Mouse (Mus musculus): ENCODE measurements around the gene Wnt6. TPM values are rescaled to one million over a fixed set of nuclear protein-coding genes. Genes with fewer than 3 reads are reported as not detected.
"Not testable (repeated sequence)": the region's sequence is repeated elsewhere in the genome, so short reads cannot be mapped to it uniquely, and the experiment has no call there.

Gene Wnt6
- total RNA-seq, 2 experiments from 2014 or later, result 0.21 TPM; not detected in 1

GRCm38 (mm10) chr1:74805340-74805835, 33.7 kb downstream of the Wnt6 start:
- no peak for ATAC-seq (replicated peaks; ENCODE audit: poor library complexity, severe bottlenecking)

- ATAC-seq (replicated peaks; ENCODE audit: poor library complexity, severe bottlenecking), result no peak
Measured at GRCm38 (mm10) chr1:74805843-74806242, 34.2 kb downstream of the Wnt6 start.

DNA sequence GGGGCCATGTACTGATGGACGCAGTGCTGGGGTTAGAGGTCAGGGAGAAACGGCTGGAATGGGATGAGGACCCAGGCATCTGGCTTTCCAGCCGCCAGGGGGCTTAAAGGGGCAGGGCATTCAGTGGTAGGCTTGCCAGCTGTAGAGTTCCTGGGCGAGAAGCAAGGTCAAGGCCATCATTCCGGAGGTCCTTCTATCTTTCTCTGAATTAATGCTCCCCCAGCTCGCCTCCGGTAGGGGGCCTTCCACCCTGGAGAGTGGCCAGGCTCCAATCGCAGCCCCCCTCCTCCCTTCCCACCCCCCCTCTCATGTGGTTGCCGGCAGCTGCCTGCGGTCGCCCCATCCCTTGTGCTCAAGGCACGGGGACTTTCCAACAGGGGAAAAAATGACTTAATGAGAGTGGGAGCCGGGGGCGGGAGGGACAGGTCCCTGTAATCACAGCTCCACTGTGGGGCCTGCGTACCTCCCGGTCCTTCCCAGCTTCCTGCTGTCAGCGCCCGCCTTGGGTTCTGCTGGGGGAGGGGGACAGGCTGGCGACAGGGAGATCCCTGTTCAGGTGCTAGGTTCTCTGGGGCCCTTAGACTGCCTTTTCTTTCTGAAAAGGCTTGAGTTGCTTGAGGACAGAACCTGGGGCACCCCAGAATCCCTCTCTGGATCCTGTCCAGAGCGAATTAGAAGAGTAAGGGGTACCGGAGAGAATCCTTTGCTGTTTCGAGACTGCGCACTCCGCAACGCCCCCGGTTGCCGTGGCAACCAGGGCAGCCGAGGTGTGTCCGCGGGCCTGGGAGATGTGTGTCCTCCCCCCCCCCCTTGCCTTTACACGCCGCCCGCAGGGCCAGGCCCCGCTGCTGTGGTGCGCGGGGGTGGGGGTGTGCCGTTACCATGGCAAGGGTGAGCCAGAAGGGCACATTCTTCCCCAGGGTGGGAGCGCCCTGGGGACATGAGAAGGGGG, 34.9 kb downstream of the Wnt6 start:
- peak; percentile 36 for ATAC-seq (replicated peaks; ENCODE audit: poor library complexity, severe bottlenecking)

DNA sequence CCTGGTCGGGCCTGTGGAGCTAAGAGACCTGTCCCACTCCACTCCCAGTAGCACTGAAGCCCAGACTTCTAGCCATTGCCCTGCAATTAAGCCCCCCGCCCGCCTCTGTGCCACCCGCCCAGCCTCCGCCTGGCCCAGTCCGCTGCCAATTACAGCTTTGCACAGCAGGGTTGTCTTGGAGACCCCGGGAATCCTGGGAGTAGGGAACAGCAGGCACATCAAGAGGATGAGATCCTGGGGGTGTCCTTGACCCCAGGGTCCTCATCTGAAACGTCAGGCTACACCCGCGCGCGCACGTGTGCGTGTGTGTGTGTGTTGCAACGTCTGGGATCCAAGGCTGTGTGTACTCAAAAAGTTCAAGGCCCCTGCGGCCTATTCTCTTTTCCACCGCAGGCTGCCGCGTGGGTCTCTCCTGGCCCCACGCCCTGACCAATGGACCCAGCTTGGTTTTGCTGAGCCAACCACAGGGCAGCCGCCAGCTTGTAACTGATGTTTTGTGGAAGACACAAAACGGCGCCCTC, 35.9 kb downstream of the Wnt6 start:
- ATAC-seq (replicated peaks; ENCODE audit: poor library complexity, severe bottlenecking), result peak; percentile 4; the same call in 1 of the 2 replicates

DNA sequence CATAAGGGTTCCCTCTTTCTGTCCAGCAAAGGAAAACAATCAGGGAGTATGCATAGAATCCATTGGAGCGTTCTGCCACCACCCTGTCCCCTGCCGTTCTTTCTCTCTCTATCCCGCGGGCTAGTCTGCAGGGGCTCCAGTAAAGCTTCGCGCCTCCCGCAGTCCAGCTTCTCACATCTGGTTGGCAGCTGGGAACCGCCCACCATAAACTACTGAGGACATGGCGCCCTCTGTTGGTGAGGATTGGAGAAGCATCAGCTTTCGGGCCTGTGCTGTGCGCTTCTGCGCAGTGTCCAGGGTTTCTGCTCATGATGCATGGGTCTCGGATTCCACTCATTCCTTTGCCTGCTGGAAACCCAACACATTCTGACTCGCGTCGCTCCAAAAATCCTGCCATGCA, 36.4 kb downstream of the Wnt6 start:
- peak; percentile 69 for ATAC-seq (replicated peaks; ENCODE audit: poor library complexity, severe bottlenecking)

GRCm38 (mm10) chr1:74809007-74809406, 37.3 kb downstream of the Wnt6 start:
- ATAC-seq (replicated peaks; ENCODE audit: poor library complexity, severe bottlenecking), result no peak

DNA sequence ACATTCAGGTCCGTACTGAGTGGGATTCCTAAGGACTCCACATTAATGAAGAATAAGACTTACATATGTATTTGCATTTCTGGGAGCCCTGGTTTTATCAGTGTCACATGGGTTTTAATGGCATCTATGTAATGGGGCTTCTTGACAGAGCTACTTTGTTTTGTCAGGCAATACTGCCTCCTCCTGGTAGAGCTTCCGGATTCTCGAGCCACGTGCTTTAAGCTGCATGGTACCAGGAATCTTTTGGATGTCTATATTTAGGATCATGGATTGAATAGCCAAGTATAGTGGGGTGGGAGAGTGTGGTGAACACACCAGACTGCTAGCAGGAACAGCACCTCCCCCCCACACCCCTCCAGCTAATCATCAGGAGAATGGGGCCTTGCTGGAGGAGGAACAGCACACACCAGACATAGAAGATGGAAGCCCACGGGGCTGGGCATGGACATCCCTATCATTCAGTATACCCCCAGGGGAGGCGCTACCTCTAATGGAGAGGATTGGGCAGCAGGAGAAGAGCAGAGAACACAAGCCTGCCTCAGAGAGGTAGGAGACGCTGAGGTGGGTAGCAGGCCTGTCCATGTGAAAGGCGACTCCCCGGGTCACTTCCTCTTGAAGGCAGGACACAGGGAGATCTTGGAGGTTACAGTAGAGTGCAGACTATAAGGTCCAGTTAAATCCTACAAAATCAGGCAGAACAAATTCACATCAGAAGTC, 43.4 kb downstream of the Wnt6 start:
- no peak for ATAC-seq (replicated peaks; ENCODE audit: poor library complexity, severe bottlenecking)

DNA sequence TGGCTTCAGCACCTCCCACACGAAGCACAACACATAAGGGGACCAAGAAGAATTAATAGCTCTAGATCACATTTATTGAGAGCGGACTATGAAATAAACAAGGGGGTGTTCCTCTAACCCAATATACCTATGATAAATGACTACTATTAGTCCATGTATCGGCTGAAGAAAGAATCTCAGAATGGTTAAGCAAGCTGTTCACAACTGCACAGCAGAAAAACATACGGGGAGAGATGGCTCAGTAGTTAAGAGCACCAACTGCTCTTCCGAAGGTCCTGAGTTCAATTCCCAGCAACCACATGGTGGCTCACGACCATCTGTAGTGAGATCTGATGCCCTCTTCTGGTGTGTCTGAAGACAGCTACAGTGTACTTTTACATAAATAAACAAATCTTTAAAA, 44.3 kb downstream of the Wnt6 start:
- not testable (repeated sequence) for ATAC-seq (replicated peaks; ENCODE audit: poor library complexity, severe bottlenecking)

DNA sequence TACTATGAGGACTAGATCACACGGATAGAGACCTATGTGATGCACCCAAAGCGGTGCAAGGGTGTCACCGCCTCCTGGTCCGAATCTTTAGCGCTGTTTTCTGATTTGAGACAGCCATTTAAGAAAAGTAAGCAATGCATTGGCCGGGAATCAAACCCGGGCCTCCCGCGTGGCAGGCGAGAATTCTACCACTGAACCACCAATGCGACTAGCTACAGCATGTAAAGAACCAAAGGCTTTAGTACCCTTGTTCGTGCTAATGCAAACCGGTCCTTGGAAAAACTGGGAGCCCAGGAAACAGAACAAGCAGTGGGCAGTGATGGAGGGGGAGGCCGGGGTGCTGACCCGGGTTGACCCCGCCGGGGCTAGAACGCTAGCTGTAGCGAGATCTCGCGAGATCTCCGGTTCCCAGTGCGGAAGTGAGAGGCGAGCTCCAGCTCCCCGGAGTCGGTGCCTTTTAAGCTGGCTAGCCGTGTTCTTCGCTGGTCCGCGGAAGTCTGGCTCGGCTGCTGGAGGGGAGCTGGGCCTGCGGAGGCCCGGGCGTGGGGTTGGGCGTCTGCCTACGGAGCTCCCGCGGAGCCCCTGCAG, 45.0 kb downstream of the Wnt6 start:
- peak; percentile 95 for ATAC-seq (replicated peaks; ENCODE audit: poor library complexity, severe bottlenecking)

GRCm38 (mm10) chr1:74817219-74817618, 45.5 kb downstream of the Wnt6 start:
- ATAC-seq (replicated peaks; ENCODE audit: poor library complexity, severe bottlenecking), result peak; percentile 28

GRCm38 (mm10) chr1:74818509-74818908, 46.8 kb downstream of the Wnt6 start:
- no peak for ATAC-seq (replicated peaks; ENCODE audit: poor library complexity, severe bottlenecking)

DNA sequence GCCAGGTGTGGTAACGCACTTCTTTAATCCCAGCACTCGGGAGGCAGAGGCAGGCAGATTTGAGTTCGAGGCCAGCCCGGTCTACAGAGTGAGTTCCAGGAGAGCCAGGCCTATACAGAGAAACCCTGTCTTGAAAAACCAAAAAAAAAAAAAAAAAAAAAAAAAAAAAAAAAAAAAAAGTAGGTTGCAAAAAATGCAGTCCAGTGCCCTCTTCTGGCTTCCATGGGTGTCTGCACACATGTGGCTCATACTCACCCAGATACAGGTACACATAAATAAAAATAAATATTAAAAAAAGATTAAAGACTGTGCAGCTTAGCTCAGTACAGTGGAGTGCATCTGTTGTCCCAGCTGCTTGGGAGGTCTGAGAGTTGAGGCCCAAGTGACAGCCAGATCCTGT, 51.9 kb downstream of the Wnt6 start:
- ATAC-seq (replicated peaks; ENCODE audit: poor library complexity, severe bottlenecking), result not testable (repeated sequence)

DNA sequence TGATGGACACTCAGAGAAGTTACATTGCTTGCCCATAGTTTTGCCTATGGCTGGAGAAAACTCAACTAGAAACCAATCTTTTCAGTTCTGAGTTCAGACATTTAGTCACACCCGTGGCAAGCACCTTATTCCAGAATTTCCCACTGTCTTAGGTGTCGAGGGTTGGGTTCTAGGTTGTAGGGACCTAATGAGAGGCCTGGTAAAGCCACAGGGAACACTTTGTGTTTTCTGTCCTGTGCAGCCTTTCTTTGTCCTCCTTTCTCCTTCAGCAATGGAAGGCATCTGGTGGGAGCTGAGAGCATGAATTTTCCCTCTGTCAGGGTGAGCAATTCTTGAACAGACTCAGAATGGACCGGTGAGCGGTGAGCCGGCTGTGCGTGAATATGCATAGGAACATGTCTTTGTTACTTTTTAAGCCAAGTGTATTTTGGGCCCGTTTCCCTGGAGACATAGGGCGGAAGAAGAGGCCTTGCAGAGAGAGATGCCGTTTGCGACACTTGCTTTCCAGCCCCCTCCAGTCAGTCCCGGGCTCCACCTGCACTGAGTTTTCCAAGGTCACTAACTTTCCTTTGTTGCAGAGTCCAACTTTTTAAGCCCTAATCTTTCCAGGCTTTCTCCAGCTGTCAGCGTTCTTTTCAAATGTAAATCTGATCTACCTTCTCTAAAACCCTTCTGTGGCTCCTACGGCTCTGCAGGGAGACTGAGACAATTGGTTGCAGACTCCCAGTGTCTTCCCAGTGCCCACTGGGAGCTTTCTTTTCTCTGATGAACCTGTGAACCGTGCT, 53.0 kb downstream of the Wnt6 start:
- ATAC-seq (replicated peaks; ENCODE audit: poor library complexity, severe bottlenecking), result no peak

- peak; percentile 75 for ATAC-seq (replicated peaks; ENCODE audit: poor library complexity, severe bottlenecking)
Measured at GRCm38 (mm10) chr1:74830061-74830460, 58.4 kb downstream of the Wnt6 start.

GRCm38 (mm10) chr1:74833255-74833654, 61.6 kb downstream of the Wnt6 start:
- no peak for ATAC-seq (replicated peaks; ENCODE audit: poor library complexity, severe bottlenecking)

Other genes with a start within 250 kb of the Wnt6 start
- not detected in 2 replicates for gene Plcd4, start 229.0 kb upstream of the Wnt6 start, total RNA-seq (2014; fragmentation: Nextera tagmentation)
- gene Plcd4, start 229.0 kb upstream of the Wnt6 start, total RNA-seq (2017), result 0.05 TPM in 1 of 2 replicates, not detected in the other
- 26.4 and 54.1 TPM in 2 replicates for gene Usp37, start 227.6 kb upstream of the Wnt6 start, total RNA-seq (2014; fragmentation: Nextera tagmentation)
- gene Usp37, start 227.6 kb upstream of the Wnt6 start, total RNA-seq (2017), result 37.1 and 37.4 TPM in 2 replicates
- gene Zfp142, start 183.6 kb upstream of the Wnt6 start, total RNA-seq (2014; fragmentation: Nextera tagmentation), result 16.3 and 17.1 TPM in 2 replicates
- 9.5 and 10.0 TPM in 2 replicates for gene Zfp142, start 183.6 kb upstream of the Wnt6 start, total RNA-seq (2017)
- 29.0 and 30.3 TPM in 2 replicates for gene Bcs1l, start 183.6 kb upstream of the Wnt6 start, total RNA-seq (2014; fragmentation: Nextera tagmentation)
- 20.0 and 28.8 TPM in 2 replicates for gene Bcs1l, start 183.6 kb upstream of the Wnt6 start, total RNA-seq (2017)
- gene Rnf25, start 170.5 kb upstream of the Wnt6 start, total RNA-seq (2014; fragmentation: Nextera tagmentation), result 20.8 and 34.3 TPM in 2 replicates
- 17.5 and 28.2 TPM in 2 replicates for gene Rnf25, start 170.5 kb upstream of the Wnt6 start, total RNA-seq (2017)
- 0.26 TPM in 1 of 2 replicates, not detected in the other for gene Stk36, start 170.4 kb upstream of the Wnt6 start, total RNA-seq (2014; fragmentation: Nextera tagmentation)
- not detected in 2 replicates for gene Stk36, start 170.4 kb upstream of the Wnt6 start, total RNA-seq (2017)
- gene Ttll4, start 110.1 kb upstream of the Wnt6 start, total RNA-seq (2014; fragmentation: Nextera tagmentation), result 18.2 and 29.1 TPM in 2 replicates
- 18.4 and 21.5 TPM in 2 replicates for gene Ttll4, start 110.1 kb upstream of the Wnt6 start, total RNA-seq (2017)
- 10.1 and 13.1 TPM in 2 replicates for gene Cyp27a1, start 58.3 kb upstream of the Wnt6 start, total RNA-seq (2014; fragmentation: Nextera tagmentation)
- gene Cyp27a1, start 58.3 kb upstream of the Wnt6 start, total RNA-seq (2017), result 5.8 and 6.9 TPM in 2 replicates
- not detected in 2 replicates for gene Prkag3, start 22.7 kb upstream of the Wnt6 start, total RNA-seq (2014; fragmentation: Nextera tagmentation)
- not detected in 2 replicates for gene Prkag3, start 22.7 kb upstream of the Wnt6 start, total RNA-seq (2017)
- gene Wnt10a, start 19.6 kb downstream of the Wnt6 start, total RNA-seq (2014; fragmentation: Nextera tagmentation), result not detected in 2 replicates
- gene Wnt10a, start 19.6 kb downstream of the Wnt6 start, total RNA-seq (2017), result not detected in 2 replicates
- gene Cdk5r2, start 83.0 kb downstream of the Wnt6 start, total RNA-seq (2014; fragmentation: Nextera tagmentation), result not detected in 2 replicates
- gene Cdk5r2, start 83.0 kb downstream of the Wnt6 start, total RNA-seq (2017), result not detected in 2 replicates
- gene Fev, start 113.5 kb downstream of the Wnt6 start, total RNA-seq (2014; fragmentation: Nextera tagmentation), result not detected in 2 replicates
- gene Fev, start 113.5 kb downstream of the Wnt6 start, total RNA-seq (2017), result not detected in 2 replicates
- not detected in 2 replicates for gene Cryba2, start 121.3 kb downstream of the Wnt6 start, total RNA-seq (2014; fragmentation: Nextera tagmentation)
- gene Cryba2, start 121.3 kb downstream of the Wnt6 start, total RNA-seq (2017), result not detected in 2 replicates
- not detected in 2 replicates for gene Cfap65, start 163.7 kb downstream of the Wnt6 start, total RNA-seq (2014; fragmentation: Nextera tagmentation)
- not detected in 2 replicates for gene Cfap65, start 163.7 kb downstream of the Wnt6 start, total RNA-seq (2017)
- not detected in 2 replicates for gene Ihh, start 179.8 kb downstream of the Wnt6 start, total RNA-seq (2014; fragmentation: Nextera tagmentation)
- gene Ihh, start 179.8 kb downstream of the Wnt6 start, total RNA-seq (2017), result not detected in 2 replicates

Measured in granulocyte monocyte progenitor cell, adult 5-6 weeks (primary cell).